Mouse (Mus musculus) G1E (cell line): ENCODE results near the gene Zfp523.

Experiments used
- CTCF ChIP-seq: IDR thresholded peaks from 2 replicates; pipeline ENCODE4 v1.5.1; 2012; ENCODE audit warnings: low read depth, low read length, inconsistent platforms, mixed read lengths
- GATA1 ChIP-seq: IDR thresholded peaks from 2 replicates; pipeline ENCODE4 v1.6.1; 2012; ENCODE audit warnings: borderline replicate concordance, low read length, inconsistent platforms, mixed read lengths
- GATA2 ChIP-seq: IDR thresholded peaks from 2 replicates; pipeline ENCODE4 v1.6.1; 2012; ENCODE audit warnings: low read depth, low read length, inconsistent platforms, borderline replicate concordance
- POLR2AphosphoS5 ChIP-seq: IDR thresholded peaks from 2 replicates; pipeline ENCODE4 v1.6.1; 2012; ENCODE audit warnings: low read depth, low read length, inconsistent platforms; ENCODE audit not compliant: insufficient replicate concordance
- TAL1 ChIP-seq: conservative IDR thresholded peaks from 2 replicates; pipeline ENCODE4 v1.6.1; 2012; ENCODE audit warnings: low read depth, low read length, inconsistent platforms, mixed read lengths

GRCm38 (mm10) chr17:28188313-28188712 is 11.4 kb downstream of the Zfp523 start:
- TF ChIP-seq POLR2AphosphoS5 (no peak), CTCF (no peak), TAL1 (no peak), GATA1 (no peak), GATA2 (no peak)
